Mouse (Mus musculus): ENCODE results near the gene Cox15.

The Cox15 gene

DNA sequence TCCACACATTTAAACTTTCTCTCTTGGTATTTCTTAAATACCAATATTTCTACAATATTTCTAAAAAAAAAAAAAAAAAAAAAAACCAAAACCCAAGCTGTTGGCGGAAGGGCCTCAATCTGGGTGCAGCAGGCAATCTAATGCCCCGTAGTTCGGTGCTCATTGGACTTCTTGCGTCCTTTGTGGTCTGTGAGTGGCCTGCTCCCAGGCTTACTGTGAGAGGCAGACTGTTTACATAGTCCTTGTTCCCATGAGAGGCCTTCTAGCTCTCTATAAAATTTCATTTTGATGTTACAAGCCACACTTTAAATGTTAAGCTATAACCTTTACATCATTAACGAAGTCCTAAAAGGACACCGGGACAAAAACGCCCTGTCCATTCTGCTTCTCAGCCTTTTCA is 44.6 kb downstream of the Cox15 start:
- no peak for ATAC-seq (ENCODE audit: low TSS enrichment)

DNA sequence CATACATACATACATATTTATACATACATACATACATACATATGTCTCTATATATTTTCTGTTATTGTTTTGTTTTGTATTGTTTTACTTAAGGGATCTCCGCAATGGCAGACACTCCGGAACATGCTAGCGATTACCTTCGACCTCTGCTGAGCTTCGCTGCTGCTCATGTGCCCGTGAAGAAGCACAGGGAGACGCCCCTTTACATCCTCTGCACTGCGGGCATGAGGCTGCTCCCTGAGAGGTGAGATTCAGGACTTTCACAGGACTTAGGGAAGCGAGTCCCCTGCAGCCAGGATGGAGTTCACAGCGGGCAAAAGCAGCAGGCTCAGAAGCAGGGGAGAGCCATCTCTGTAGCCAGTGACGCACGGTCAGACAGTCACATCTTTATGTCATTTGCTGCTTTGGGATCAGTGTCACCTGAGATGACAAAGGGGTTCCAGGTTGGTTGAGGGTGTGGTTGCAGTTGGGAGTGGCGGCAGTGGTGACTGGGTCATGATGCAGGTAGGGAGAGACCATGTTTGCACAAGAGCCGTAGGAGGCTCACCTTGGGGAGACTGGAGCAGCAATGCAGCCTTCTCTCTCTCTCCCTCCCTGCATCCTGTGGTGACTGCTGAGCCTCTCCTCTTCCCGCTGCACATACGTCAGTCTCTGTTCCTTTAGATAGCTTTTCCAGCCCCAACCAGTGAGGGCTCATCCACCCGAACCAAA is 47.9 kb downstream of the Cox15 start:
- ATAC-seq (ENCODE audit: low TSS enrichment) = no peak

DNA sequence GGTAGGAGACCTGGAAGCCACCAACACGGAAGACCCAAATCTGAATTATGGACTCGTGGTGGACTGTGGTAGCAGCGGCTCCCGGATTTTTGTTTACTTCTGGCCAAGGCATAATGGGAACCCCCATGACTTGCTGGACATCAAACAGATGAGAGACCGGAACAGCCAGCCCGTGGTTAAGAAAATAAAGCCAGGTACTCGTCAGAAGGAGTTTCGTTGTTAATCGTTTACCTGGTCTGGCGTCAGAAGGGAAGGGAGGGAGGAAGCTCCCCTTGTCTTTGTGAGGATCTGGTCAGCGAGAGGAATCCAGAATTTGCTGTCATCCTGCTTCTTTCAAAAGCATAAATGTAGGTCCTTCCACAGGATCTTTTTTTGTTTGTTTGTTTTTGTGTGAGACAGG is 48.6 kb downstream of the Cox15 start:
- no peak for ATAC-seq (ENCODE audit: low TSS enrichment)

DNA sequence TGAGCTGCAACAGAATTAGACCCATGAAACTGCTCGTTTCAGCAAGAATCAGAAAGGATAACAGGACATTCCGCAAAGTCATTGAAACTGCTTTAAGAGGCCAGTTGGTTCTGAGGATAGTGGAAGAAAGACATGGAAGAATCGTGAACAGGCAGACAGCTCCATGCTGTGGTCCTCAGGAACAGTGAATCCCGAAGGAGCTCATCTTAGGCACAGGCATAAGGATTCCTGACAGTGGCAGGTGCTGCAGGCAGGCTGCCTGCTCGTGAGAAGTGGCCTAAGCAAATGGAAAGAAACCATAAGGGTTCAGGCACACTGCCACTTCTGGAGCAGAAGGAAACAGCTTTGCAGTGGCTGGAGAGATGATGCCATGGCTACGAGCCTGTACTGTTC is 53.0 kb downstream of the Cox15 start:
- ATAC-seq (ENCODE audit: low TSS enrichment) = peak; percentile 58

DNA sequence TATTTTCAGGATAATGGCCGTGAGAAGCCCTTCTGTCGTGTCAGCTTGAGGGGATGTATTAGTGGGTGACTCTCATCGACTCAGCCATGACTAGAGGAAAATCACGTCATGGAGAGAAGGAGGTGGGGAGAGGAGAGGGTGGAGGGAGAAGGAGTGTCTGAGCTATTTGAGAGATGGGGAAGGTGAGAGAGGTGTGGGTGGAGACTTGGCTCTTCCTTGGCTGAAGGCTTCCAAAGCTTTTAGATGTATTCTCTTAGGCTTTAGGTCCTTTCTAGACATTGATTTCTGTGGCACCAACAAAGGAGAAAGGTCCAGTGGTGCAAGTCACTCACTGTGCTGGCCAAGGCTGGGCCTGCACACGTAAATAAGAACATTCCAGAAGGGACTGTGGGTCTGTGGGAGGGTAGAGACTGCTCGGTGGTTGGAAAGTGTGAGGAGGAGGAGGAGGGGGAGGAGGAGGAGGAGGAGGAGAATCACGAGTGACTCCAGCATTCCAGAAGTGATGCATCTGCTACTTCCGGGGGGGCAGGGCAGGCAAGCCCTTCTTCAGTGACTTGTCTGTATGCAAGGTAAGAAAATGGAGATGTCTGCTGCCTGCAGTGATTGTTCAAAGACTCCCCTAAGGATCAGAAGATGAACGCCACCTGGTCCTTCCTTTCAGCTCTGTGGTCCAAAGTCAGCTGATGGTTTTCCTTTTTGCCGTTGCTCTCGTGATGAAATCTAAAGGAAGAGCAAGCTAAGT is 53.6 kb downstream of the Cox15 start:
- peak; percentile 74 for ATAC-seq (ENCODE audit: low TSS enrichment)

DNA sequence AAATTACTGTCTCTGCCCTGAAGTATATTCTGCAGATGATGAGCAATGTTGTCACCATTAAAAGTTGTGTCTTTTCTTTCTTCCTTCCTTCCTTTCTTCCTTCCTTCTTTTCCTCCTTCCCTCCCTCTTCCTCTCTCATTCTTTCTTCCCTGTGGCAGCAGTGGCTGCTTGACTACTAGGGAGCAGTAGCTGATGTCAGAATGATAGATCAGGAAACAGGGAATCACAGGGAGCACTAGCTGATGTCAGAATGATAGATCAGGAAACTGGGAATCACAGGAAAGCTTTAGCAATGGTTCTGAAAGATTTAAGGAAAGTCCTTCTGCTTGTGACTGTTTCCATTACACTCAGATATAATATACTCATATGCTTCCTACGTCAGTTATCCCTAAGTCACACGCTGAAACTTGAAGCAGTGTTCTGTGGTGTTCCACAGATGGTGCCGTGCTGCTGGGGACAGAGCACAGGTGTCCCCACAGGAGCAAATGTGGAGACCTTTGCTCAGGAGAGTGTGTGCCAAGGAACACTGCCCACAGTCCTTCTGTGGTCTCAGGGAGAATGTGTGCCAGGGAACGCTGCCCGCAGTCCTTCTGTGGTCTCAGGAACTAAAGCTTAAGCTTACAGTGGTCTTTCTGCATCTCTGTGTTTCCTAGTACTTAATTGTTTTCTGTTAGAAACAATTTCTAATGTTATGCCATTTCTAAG is 55.0 kb downstream of the Cox15 start:
- peak; percentile 66 for ATAC-seq (ENCODE audit: low TSS enrichment)

DNA sequence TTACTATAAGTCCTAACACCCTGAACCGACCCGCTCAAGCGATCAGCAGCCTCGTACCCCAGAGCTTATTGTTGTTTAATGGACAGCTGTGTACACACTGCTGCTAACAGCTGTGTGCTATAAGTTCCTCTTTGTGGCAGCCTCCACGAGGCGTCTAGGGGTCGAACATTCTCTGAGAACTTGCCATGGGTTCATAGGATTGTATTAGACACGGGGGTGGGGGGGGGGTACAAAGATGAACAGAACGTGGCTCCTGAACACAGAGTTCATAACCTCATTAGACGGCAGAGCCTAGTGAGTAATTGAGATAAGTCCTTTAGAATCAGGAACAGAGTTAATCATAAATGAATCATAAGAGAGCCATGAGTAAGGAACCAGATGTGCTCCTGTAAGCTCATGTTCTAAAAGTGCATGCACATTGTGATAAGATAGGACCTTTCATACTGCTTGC is 57.3 kb downstream of the Cox15 start:
- ATAC-seq (ENCODE audit: low TSS enrichment) = no peak

DNA sequence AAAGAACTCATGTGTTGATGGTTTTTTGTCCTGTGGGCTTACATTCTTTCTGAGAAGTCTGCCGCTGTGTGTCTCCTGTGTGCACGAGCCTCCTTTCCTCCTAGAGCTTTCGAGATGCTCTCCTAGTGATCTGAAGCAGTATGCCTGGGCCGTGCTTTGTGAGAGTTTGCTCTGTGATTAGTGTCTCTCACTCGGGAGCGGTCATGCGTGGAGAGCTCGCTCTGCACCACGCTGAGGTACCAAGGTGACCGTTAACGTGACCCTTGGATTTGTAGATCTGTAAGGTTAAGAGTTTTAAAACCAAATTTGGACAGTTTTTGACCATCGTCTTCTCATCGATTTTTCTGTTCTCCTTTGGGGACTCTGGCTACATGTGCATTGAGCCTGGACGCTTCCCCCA is 60.0 kb downstream of the Cox15 start:
- no peak for ATAC-seq (ENCODE audit: low TSS enrichment)

DNA sequence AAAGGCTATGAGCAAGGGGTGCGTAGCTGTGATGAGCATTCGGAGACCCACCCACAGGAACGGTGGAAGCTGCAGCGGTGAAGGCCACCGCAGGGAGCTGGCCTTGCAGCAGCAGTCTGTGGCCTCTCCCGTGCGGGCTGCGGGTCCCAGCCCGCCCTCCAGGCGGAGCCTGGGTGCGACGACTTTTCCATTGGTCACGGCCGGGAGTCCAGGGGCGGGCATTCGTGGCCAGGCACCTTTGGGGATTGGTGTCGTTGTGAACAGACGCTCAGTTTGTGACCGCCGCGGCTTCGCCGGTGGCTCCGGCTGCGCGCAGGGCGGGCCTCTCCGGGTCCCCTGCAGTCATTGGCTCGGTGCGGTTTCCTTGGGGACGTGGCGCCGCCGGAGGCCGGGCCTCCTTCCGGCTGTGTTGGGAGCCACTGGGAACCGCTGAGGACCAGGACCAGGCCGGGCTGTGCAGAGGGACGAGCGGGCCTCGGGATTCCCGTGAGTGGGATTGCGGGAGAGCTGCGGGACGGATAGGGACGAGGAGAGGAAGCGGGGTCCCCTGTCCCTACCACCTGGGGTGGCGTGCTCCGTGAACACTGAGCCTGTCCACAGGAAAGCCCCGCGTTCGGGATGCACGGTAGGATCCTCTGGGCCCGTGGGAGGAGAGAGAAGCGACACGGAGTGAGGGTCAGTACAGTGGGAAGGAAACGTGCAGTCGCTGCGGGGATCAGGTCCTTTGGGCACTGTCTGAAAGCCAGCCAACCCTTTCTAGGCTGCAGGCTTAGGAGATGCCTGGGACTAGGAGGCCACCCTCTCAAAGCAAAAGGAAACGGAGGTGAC is 63.2 kb downstream of the Cox15 start, which contains the start of gene Entpd7:
Entpd7 (plus strand) TSS at position 254 of the 828 bp plus-strand sequence.
- ATAC-seq (ENCODE audit: low TSS enrichment) = peak; percentile 98
